Mouse (Mus musculus) right cerebral cortex, adult 2 months (tissue): ENCODE data around the gene Vps36.

Source experiments
- DNase-seq, 2 experiments: peaks; one replicate each; pipeline ENCODE4 v3.0.0; 2021 to 2022; ENCODE audit warnings: low spot score in 2 of 2

The Vps36 gene

GRCm38 (mm10) chr8:22209012-22209411 lies 16.4 kb downstream of the Vps36 start:
- no peak for DNase-seq

GRCm38 (mm10) chr8:22214826-22215225 lies 22.2 kb downstream of the Vps36 start:
- no peak for DNase-seq

GRCm38 (mm10) chr8:22226361-22226760 lies 33.8 kb downstream of the Vps36 start:
- no peak for DNase-seq

GRCm38 (mm10) chr8:22227061-22227877 lies 34.7 kb downstream of the Vps36 start, which contains the start of gene Thsd1:
Gene Thsd1 (plus strand): TSS chr8:22227313.
- no peak for DNase-seq

- DNase-seq, result no peak
These were observed 36.0 kb downstream of the Vps36 start for GRCm38 (mm10) chr8:22228621-22229020.

- no peak for DNase-seq
These were observed 50.4 kb downstream of the Vps36 start for GRCm38 (mm10) chr8:22242986-22243385.

GRCm38 (mm10) chr8:22245663-22246062 lies 53.1 kb downstream of the Vps36 start:
- DNase-seq, result no peak

GRCm38 (mm10) chr8:22247956-22248355 lies 55.3 kb downstream of the Vps36 start:
- DNase-seq, result no peak

GRCm38 (mm10) chr8:22249080-22249479 lies 56.5 kb downstream of the Vps36 start:
- DNase-seq, result no peak

GRCm38 (mm10) chr8:22258946-22259450 lies 66.4 kb downstream of the Vps36 start:
- DNase-seq, result no peak

GRCm38 (mm10) chr8:22259531-22259930 lies 66.9 kb downstream of the Vps36 start:
- DNase-seq, result no peak

- DNase-seq, result no peak
These were observed 67.6 kb downstream of the Vps36 start for GRCm38 (mm10) chr8:22260091-22260722.

GRCm38 (mm10) chr8:22262267-22262666 lies 69.7 kb downstream of the Vps36 start:
- no peak for DNase-seq

GRCm38 (mm10) chr8:22264292-22264691 lies 71.7 kb downstream of the Vps36 start:
- DNase-seq, result no peak

- no peak for DNase-seq
These were observed 72.2 kb downstream of the Vps36 start for GRCm38 (mm10) chr8:22264787-22265186.

GRCm38 (mm10) chr8:22265194-22265593 lies 72.6 kb downstream of the Vps36 start:
- DNase-seq, result no peak

- DNase-seq, result no peak
These were observed 74.2 kb downstream of the Vps36 start for GRCm38 (mm10) chr8:22266809-22267208.
